Mouse (Mus musculus): ENCODE data around the gene Gm26558.
A peak's percentile ranks its signal among the peaks of the same experiment; 100 is the strongest.

Gm26558 gene

GRCm38 (mm10) chr2:70661715-70662495 is at the start of gene Gm26558:
Gm26558 (minus strand) TSS chr2:70662108.
- DNase-seq (ENCODE audit: low spot score), result peak; percentile 16

- DNase-seq (ENCODE audit: low spot score), result no peak
These were observed 49.0 kb upstream of the Gm26558 start for GRCm38 (mm10) chr2:70710878-70711277.

GRCm38 (mm10) chr2:70710236-70710635 is 48.3 kb upstream of the Gm26558 start:
- DNase-seq (ENCODE audit: low spot score), result no peak

- DNase-seq (ENCODE audit: low spot score), result no peak
These were observed 47.2 kb upstream of the Gm26558 start for GRCm38 (mm10) chr2:70708986-70709730.

GRCm38 (mm10) chr2:70702403-70702802 is 40.5 kb upstream of the Gm26558 start:
- DNase-seq (ENCODE audit: low spot score), result no peak

GRCm38 (mm10) chr2:70701571-70701970 is 39.7 kb upstream of the Gm26558 start:
- DNase-seq (ENCODE audit: low spot score), result no peak

GRCm38 (mm10) chr2:70700851-70701250 is 38.9 kb upstream of the Gm26558 start:
- no peak for DNase-seq (ENCODE audit: low spot score)

- DNase-seq (ENCODE audit: low spot score), result no peak
These were observed 33.8 kb upstream of the Gm26558 start for GRCm38 (mm10) chr2:70695712-70696111.

- no peak for DNase-seq (ENCODE audit: low spot score)
These were observed 28.3 kb upstream of the Gm26558 start for GRCm38 (mm10) chr2:70690195-70690594.

GRCm38 (mm10) chr2:70688454-70689078 is 26.7 kb upstream of the Gm26558 start:
- no peak for DNase-seq (ENCODE audit: low spot score)

- DNase-seq (ENCODE audit: low spot score), result no peak
These were observed 20.4 kb upstream of the Gm26558 start for GRCm38 (mm10) chr2:70682324-70682723.

GRCm38 (mm10) chr2:70673445-70674126 is 11.7 kb upstream of the Gm26558 start:
- peak; percentile 27 for DNase-seq (ENCODE audit: low spot score)

- DNase-seq (ENCODE audit: low spot score), result no peak
These were observed 10.6 kb upstream of the Gm26558 start for GRCm38 (mm10) chr2:70672476-70672875.

GRCm38 (mm10) chr2:70669896-70670295 is 8.0 kb upstream of the Gm26558 start:
- DNase-seq (ENCODE audit: low spot score), result no peak

GRCm38 (mm10) chr2:70669241-70669640 is 7.3 kb upstream of the Gm26558 start:
- DNase-seq (ENCODE audit: low spot score), result no peak

- DNase-seq (ENCODE audit: low spot score), result no peak
These were observed 5.1 kb upstream of the Gm26558 start for GRCm38 (mm10) chr2:70667016-70667415.

- DNase-seq (ENCODE audit: low spot score), result no peak
These were observed 1.9 kb upstream of the Gm26558 start for GRCm38 (mm10) chr2:70663764-70664163.

GRCm38 (mm10) chr2:70660887-70661714 is 807 bp downstream of the Gm26558 start, which contains the start of gene Gorasp2:
Gorasp2 (plus strand) TSS chr2:70661576.
- DNase-seq (ENCODE audit: low spot score), result peak; percentile 96

GRCm38 (mm10) chr2:70657083-70657482 is 4.8 kb downstream of the Gm26558 start:
- peak; percentile 28 for DNase-seq (ENCODE audit: low spot score)

- DNase-seq (ENCODE audit: low spot score), result no peak
These were observed 10.1 kb downstream of the Gm26558 start for GRCm38 (mm10) chr2:70651820-70652219.

- no peak for DNase-seq (ENCODE audit: low spot score)
These were observed 12.4 kb downstream of the Gm26558 start for GRCm38 (mm10) chr2:70649471-70649870.

Data from layer of hippocampus, adult 11-12 months (tissue).